Mouse (Mus musculus) ZHBTc4 (cell line): ENCODE data around the gene Olfr539.
"Not testable (repeated sequence)": the region's sequence is repeated elsewhere in the genome, so short reads cannot be mapped to it uniquely, and the experiment has no call there.

ENCODE experiments used
- DNase-seq: peaks from one replicate; pipeline ENCODE4 v3.0.0-alpha.2; 2011; ENCODE audit warnings: low read depth, low spot score

The Olfr539 gene

GRCm38 (mm10) chr7:140659630-140660029 is at the start of gene Olfr539:
Olfr539 (plus strand) TSS chr7:140659930.
- DNase-seq = no peak

GRCm38 (mm10) chr7:140628670-140629069 is 31.1 kb upstream of the Olfr539 start, which contains the start of gene Olfr61:
Olfr61 (plus strand) TSS chr7:140628970.
- not testable (repeated sequence) for DNase-seq

DNA sequence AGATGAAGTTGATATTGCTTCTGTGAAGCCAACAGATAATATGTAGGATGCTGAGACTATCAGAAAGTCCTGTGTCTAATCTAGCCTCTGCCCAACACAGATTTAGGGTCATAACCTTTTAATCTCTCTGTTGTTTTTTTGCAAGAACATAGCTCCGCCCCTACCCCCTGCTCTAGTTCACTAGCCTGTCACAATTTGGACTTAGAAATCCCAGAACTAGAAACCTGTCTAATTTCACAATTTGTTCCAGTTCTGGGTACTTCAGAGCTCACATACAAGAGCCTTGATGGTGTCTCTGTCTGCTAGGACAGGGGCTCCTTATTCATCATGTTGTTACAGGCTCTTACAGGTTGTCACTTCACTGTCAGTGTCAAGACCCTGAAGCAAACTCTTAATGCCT is 29.2 kb upstream of the Olfr539 start:
- DNase-seq = no peak

GRCm38 (mm10) chr7:140646152-140646551 is 13.6 kb upstream of the Olfr539 start, which contains the start of gene Olfr53:
Olfr53 (plus strand) TSS chr7:140646452.
- no peak for DNase-seq

DNA sequence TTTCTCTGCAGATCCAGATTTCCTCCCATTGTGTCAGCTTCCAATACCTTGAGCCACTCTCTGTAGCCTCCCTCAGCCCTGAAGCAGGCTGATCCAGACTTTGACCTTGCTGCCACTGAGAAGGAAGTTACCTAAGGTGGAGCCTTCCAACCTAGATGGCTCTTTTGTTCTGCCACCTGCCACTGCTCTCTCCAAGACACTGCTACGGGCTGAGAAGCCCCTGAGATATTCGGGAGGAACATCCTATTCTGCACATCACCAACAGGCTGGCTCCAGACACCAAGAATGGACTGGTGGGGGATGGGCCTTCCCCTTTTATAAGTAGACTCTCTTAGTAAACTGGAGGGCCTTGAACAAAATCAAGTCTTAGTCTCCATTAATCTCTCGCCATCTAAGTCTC is 11.0 kb downstream of the Olfr539 start:
- peak; percentile 82 for DNase-seq

DNA sequence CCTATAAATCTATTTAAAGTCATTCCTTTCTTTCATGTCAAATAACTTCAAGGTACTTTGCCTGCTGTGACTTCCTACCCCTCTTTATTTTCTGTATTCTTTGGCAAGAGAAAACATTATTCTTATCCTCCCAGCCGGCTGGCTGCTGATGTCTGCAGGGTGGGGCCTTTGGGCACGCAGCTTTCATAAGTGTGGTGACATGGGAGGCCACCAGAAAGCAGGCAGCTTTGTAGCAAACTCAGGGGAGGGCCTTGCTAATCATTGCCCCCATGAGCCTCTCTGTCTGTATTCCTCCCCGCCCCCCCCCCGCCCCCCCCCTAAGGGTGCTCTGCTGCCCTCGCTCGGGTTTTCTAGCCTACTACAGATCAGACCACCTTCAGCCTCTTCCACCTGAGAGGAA is 16.1 kb downstream of the Olfr539 start:
- DNase-seq = no peak

DNA sequence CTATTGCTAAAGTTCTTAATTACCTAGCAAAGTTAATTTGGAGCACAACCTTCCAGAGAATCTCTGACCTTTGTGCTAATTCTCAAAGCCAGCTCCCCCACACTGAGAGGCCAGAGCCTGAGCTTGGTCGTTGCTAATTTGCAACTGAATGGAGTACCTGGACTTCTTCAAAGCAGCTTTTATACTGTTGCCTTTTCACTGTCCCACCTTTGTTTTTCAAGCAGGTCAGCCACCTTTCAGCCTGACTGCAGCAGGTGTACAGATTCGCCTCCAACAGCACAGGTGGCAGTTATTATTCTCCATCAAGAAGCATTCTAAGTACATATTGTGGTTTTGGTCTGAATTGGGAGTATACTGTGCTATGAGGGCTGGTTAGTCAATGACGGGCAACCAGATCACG is 19.9 kb downstream of the Olfr539 start:
- DNase-seq = peak; percentile 59

GRCm38 (mm10) chr7:140681651-140682050 is 21.9 kb downstream of the Olfr539 start, which contains the start of gene Olfr45:
Olfr45 (plus strand) TSS chr7:140681951.
- DNase-seq = no peak

- DNase-seq = no peak
These were observed 37.2 kb downstream of the Olfr539 start, which contains the start of gene Olfr541 for GRCm38 (mm10) chr7:140696967-140697366. Olfr541 (plus strand) TSS chr7:140697267.

DNA sequence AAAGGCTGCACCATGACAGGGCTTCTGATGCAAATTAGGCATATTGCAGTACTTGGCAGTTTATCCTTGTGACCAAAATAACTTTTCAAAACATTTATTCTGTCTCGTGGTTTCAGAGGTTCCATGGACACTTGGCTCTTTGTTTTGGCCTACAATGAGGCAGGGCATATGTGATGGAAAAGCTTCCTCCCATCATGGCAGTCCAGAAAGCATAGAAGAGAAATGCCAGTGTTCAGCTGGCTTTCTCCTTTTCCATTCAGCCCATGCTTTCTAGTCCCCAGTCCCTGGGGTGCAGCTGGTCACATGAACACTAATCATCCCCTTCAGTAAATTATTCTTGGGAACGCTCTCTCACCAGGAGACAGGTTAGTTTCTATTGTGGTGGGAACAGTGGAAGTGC is 46.6 kb downstream of the Olfr539 start:
- no peak for DNase-seq

- DNase-seq = no peak
These were observed 48.0 kb downstream of the Olfr539 start for GRCm38 (mm10) chr7:140707536-140708284.

- DNase-seq = no peak
These were observed 57.7 kb downstream of the Olfr539 start for GRCm38 (mm10) chr7:140717155-140718055.

DNA sequence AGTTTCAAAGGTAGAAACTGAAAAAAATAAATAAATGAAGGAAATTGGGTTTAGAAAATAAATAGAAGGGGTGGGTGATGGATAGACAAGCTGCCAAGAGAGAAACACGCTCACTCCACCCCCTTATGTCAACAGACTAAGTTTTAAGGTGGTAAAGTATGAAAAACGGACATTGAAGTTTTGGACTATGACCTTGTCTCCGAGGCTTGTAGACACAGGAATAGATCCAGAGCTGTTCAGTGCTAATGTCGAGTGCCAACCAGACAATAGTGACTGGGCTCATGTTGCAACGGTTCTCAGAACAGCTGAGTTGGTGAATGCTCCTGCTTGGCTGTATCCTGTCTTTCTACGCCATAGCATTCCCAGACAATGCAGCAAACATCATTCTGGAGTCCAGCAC is 61.4 kb downstream of the Olfr539 start:
- no peak for DNase-seq

GRCm38 (mm10) chr7:140725558-140725957 is 65.8 kb downstream of the Olfr539 start:
- no peak for DNase-seq
